Mouse (Mus musculus): Measurements from ENCODE around the gene C1qtnf6.

DNA sequence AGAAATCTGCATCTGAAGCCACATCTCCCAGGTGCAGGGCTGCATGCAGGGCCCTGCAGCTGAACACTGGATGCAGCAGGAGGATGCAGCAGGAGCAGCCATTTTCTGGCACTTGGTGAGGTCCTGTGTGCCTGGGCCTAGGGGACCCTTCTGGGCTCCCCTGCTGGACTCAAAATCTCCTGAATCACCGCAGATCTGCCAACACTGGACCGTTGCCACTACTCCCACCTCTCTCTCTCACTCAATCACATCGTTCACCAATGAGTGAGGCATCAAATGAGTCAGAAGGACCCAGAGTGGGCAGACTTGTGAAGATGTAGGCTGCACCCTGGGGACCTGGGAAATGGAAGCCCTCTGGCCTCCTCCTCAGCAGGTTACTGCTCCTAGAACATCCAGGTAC is 9.8 kb upstream of the C1qtnf6 start:
- TF ChIP-seq CTCF (IDR thresholded peaks at IDR 0.05): no peak
- no peak for TF ChIP-seq POLR2A (IDR thresholded peaks at IDR 0.05; ENCODE audit: insufficient read depth, low read depth, low read length)
